Mouse (Mus musculus): ENCODE results near the gene Pmm2. TPM values are rescaled to one million over a fixed set of nuclear protein-coding genes. Genes with fewer than 3 reads are reported as not detected.

Pmm2 gene
- polyA plus RNA-seq, 1 experiment from 2014 or later, result 126 TPM

- Histone ChIP-seq H3K4me1 (ENCODE audit: control insufficient read depth, insufficient read depth, low read length) (peaks cover 16% of the 10 kb centered on the region), H3K27ac (ENCODE audit: low read length) (peak overlapping the region; percentile 11; the same call in 1 of the 2 replicates)
- 54% methylated on average over 7 of the region's 7 CpGs for WGBS
These were observed 48.8 kb downstream of the Pmm2 start for GRCm38 (mm10) chr16:8686121-8686870.

DNA sequence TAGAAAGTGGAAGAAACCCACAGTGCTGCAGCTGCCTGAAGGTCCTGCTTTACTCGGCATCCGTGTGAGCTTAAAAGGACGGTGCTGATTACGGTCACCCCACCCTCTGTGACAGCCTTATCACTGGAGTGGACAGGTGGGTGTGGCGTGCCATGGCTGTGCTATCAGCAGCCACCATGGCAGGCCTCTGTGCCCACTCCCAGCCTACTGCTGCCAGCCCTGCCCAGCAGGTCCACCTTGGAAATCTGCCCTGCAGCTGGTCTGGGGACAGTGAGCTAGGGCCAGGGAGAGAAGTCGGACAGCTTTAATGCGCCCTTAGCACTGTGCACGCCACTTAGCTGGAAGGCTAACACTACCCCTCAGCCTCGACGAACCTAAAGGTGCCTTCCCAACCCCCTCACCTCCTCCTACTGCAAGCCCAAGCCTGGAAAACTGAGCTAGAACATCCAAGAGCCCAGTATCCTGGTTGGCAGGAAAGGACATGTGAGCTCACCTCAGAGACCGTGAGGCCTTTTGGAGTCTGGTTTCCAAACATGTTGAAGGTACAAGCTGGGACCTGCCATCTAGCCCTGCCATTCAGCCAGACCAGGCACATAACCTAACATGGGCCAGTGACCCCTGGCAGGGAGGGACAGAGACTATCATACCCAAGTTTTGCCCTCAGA, 49.5 kb downstream of the Pmm2 start:
- ATAC-seq, result peak; percentile 84
- 63% methylated on average over 11 of the region's 11 CpGs for WGBS
- H3K4me1 ChIP-seq (ENCODE audit: control insufficient read depth, insufficient read depth, low read length), result peaks cover 16% of the 10 kb centered on the region
- H3K4me3 ChIP-seq (ENCODE audit: low read length), result no peak overlapping the region
- H3K27ac ChIP-seq (ENCODE audit: low read length), result peak overlapping the region; percentile 11
- no peaks in the 10 kb centered on the region for H3K9me3 ChIP-seq (ENCODE audit: control insufficient read depth, low read length)
- H3K4me2 ChIP-seq (ENCODE audit: low read depth, low read length), result no peak overlapping the region
- peaks cover 12% of the 10 kb centered on the region; the same call in 1 of the 2 replicates for H3K36me3 ChIP-seq (ENCODE audit: control insufficient read depth, insufficient read depth, low read length)
- H3K9ac ChIP-seq (ENCODE audit: low read depth, low read length), result no peak overlapping the region; the same call in 1 of the 2 replicates
- H3K27me3 ChIP-seq (replicated peaks; ENCODE audit: control insufficient read depth, insufficient read depth, low read length), result no peaks in the 10 kb centered on the region

More at GRCm38 (mm10) chr16:8686121-8686870, 48.8 kb downstream of the Pmm2 start:
- Histone ChIP-seq H3K9me3 (ENCODE audit: control insufficient read depth, low read length) (no peaks in the 10 kb centered on the region), H3K4me3 (ENCODE audit: low read length) (no peak overlapping the region), H3K36me3 (ENCODE audit: control insufficient read depth, insufficient read depth, low read length) (peaks cover 10% of the 10 kb centered on the region; the same call in 1 of the 2 replicates), H3K27me3 (replicated peaks; ENCODE audit: control insufficient read depth, insufficient read depth, low read length) (no peaks in the 10 kb centered on the region), H3K4me2 (ENCODE audit: low read depth, low read length) (no peak overlapping the region), H3K9ac (ENCODE audit: low read depth, low read length) (no peak overlapping the region; the same call in 1 of the 2 replicates)
- ATAC-seq, result peak; percentile 38

DNA sequence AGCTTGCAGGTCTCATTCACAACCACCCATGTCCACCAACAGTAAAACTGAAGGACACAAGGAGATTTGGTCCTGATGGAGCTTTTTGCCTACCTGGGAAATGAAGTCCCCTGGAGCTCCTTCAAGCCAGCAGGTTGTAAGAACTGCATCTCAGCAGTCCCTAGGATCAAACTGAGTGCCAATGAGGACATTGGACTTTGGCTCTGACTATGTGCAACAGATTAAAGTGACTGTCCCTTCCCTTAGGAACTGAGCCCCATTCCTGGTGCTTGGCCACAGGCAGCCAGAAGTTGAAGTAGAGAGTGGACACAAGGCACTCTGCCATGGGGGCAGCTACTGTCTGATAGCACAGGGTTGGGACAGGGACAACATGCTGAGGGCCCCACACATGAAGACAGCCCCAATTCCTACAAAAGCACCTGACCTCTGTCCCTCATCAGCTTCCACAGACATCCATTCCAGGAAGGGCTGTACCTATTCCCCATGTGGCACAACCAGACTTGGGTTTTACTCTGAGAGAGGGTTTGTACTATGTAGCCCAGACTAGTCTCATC, 50.2 kb downstream of the Pmm2 start:
- Histone ChIP-seq H3K9me3 (ENCODE audit: control insufficient read depth, low read length) (no peaks in the 10 kb centered on the region), H3K4me3 (ENCODE audit: low read length) (no peak overlapping the region), H3K4me1 (ENCODE audit: control insufficient read depth, insufficient read depth, low read length) (peaks cover 16% of the 10 kb centered on the region), H3K27ac (ENCODE audit: low read length) (peak overlapping the region; percentile 11), H3K9ac (ENCODE audit: low read depth, low read length) (no peak overlapping the region), H3K36me3 (ENCODE audit: control insufficient read depth, insufficient read depth, low read length) (peaks cover 17% of the 10 kb centered on the region), H3K27me3 (replicated peaks; ENCODE audit: control insufficient read depth, insufficient read depth, low read length) (no peaks in the 10 kb centered on the region), H3K4me2 (ENCODE audit: low read depth, low read length) (no peak overlapping the region)
- peak; percentile 51; the same call in 1 of the 2 replicates for ATAC-seq

- Histone ChIP-seq H3K36me3 (ENCODE audit: control insufficient read depth, insufficient read depth, low read length) (peaks cover 26% of the 10 kb centered on the region), H3K9me3 (ENCODE audit: control insufficient read depth, low read length) (no peaks in the 10 kb centered on the region), H3K27me3 (replicated peaks; ENCODE audit: control insufficient read depth, insufficient read depth, low read length) (no peaks in the 10 kb centered on the region), H3K4me3 (ENCODE audit: low read length) (no peak overlapping the region), H3K9ac (ENCODE audit: low read depth, low read length) (no peak overlapping the region), H3K4me1 (ENCODE audit: control insufficient read depth, insufficient read depth, low read length) (peaks cover 16% of the 10 kb centered on the region), H3K4me2 (ENCODE audit: low read depth, low read length) (no peak overlapping the region), H3K27ac (ENCODE audit: low read length) (no peak overlapping the region)
- ATAC-seq, result no peak
- 88% methylated on average over 11 of the region's 11 CpGs for WGBS
These were observed 52.6 kb downstream of the Pmm2 start for GRCm38 (mm10) chr16:8689979-8690656.

DNA sequence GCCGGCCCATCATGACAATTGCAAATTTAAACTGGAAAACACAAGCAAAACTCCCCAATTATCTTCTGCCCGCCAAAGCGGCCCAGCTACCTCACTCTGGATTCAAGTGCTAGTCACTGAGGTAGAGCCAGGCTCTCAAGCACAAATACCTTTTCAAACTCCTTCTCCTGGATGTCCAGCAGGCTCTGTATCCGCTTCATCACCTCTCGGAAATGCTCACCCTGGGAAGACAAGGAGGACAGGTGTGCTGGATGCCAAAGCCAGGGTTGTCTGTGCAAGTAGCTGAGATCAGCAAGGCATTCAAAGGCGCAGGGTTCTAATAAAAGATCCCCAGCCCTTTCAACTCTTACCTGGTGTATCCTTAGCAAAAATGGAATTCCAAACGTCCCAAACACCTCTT, 53.7 kb downstream of the Pmm2 start:
- peaks cover 32% of the 10 kb centered on the region for H3K36me3 ChIP-seq (ENCODE audit: control insufficient read depth, insufficient read depth, low read length)
- no peak overlapping the region for H3K4me2 ChIP-seq (ENCODE audit: low read depth, low read length)
- no peak for ATAC-seq
- 88% methylated on average over 7 of the region's 7 CpGs for WGBS
- no peaks in the 10 kb centered on the region for H3K27me3 ChIP-seq (replicated peaks; ENCODE audit: control insufficient read depth, insufficient read depth, low read length)
- no peak overlapping the region for H3K27ac ChIP-seq (ENCODE audit: low read length)
- no peak overlapping the region for H3K4me3 ChIP-seq (ENCODE audit: low read length)
- peaks cover 16% of the 10 kb centered on the region for H3K4me1 ChIP-seq (ENCODE audit: control insufficient read depth, insufficient read depth, low read length)
- no peak overlapping the region for H3K9ac ChIP-seq (ENCODE audit: low read depth, low read length)
- no peaks in the 10 kb centered on the region for H3K9me3 ChIP-seq (ENCODE audit: control insufficient read depth, low read length)

GRCm38 (mm10) chr16:8699556-8699955, 62.1 kb downstream of the Pmm2 start:
- no peak overlapping the region for H3K4me2 ChIP-seq (ENCODE audit: low read depth, low read length)
- H3K4me1 ChIP-seq (ENCODE audit: control insufficient read depth, insufficient read depth, low read length), result no peaks in the 10 kb centered on the region
- ATAC-seq, result no peak
- no peak overlapping the region for H3K9ac ChIP-seq (ENCODE audit: low read depth, low read length)
- no peaks in the 10 kb centered on the region for H3K9me3 ChIP-seq (ENCODE audit: control insufficient read depth, low read length)
- no peak overlapping the region for H3K4me3 ChIP-seq (ENCODE audit: low read length)
- WGBS, result 90% methylated on average over 8 of the region's 8 CpGs
- H3K27me3 ChIP-seq (replicated peaks; ENCODE audit: control insufficient read depth, insufficient read depth, low read length), result no peaks in the 10 kb centered on the region
- H3K27ac ChIP-seq (ENCODE audit: low read length), result no peak overlapping the region
- peaks cover 34% of the 10 kb centered on the region for H3K36me3 ChIP-seq (ENCODE audit: control insufficient read depth, insufficient read depth, low read length)

GRCm38 (mm10) chr16:8700586-8700985, 63.1 kb downstream of the Pmm2 start:
- no peak overlapping the region for H3K4me3 ChIP-seq (ENCODE audit: low read length)

DNA sequence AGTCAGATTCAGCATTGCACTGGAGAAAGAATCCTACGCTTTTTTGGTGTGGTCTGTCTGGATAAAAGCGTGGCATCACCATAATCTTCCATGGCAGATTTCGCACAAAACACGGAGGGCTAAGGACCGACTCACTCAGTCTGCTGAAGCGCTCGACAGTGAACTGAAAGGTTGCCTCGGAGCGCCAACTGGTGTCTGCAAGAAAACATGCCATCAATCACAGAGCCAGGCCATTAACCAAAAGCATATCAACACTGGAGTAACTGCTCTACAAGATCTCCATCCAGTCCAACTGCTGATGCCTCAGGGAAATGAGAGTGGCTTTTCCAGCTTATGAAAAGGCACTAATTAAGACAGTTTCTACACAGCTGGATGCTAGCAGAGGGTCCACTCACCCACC, 74.5 kb downstream of the Pmm2 start:
- no peak overlapping the region for H3K4me3 ChIP-seq (ENCODE audit: low read length)
- 73% methylated on average over 9 of the region's 9 CpGs for WGBS
- no peak overlapping the region for H3K4me2 ChIP-seq (ENCODE audit: low read depth, low read length)
- H3K4me1 ChIP-seq (ENCODE audit: control insufficient read depth, insufficient read depth, low read length), result peaks cover 10% of the 10 kb centered on the region
- no peak overlapping the region for H3K27ac ChIP-seq (ENCODE audit: low read length)
- H3K27me3 ChIP-seq (replicated peaks; ENCODE audit: control insufficient read depth, insufficient read depth, low read length), result no peaks in the 10 kb centered on the region
- no peak overlapping the region for H3K9ac ChIP-seq (ENCODE audit: low read depth, low read length)
- no peak for ATAC-seq
- peaks cover 29% of the 10 kb centered on the region for H3K36me3 ChIP-seq (ENCODE audit: control insufficient read depth, insufficient read depth, low read length)
- H3K9me3 ChIP-seq (ENCODE audit: control insufficient read depth, low read length), result no peaks in the 10 kb centered on the region

More at GRCm38 (mm10) chr16:8700586-8700985, 63.1 kb downstream of the Pmm2 start:
- Histone ChIP-seq H3K9ac (ENCODE audit: low read depth, low read length) (no peak overlapping the region), H3K4me2 (ENCODE audit: low read depth, low read length) (no peak overlapping the region), H3K4me1 (ENCODE audit: control insufficient read depth, insufficient read depth, low read length) (no peaks in the 10 kb centered on the region), H3K36me3 (ENCODE audit: control insufficient read depth, insufficient read depth, low read length) (peaks cover 29% of the 10 kb centered on the region), H3K27me3 (replicated peaks; ENCODE audit: control insufficient read depth, insufficient read depth, low read length) (no peaks in the 10 kb centered on the region), H3K27ac (ENCODE audit: low read length) (no peak overlapping the region), H3K9me3 (ENCODE audit: control insufficient read depth, low read length) (no peaks in the 10 kb centered on the region)
- whole genome bisulfite sequencing, result 80% methylated on average over 3 of the region's 3 CpGs
- ATAC-seq, result no peak

Measured in intestine, embryonic 16.5 days (tissue).